Mouse (Mus musculus) embryonic facial prominence, embryonic 10.5 days (tissue): Measurements from ENCODE around the gene Tmem218. TPM values are rescaled to one million over a fixed set of nuclear protein-coding genes. Genes with fewer than 3 reads are reported as not detected.

ENCODE experiments used
- DNase-seq: peaks from one replicate; pipeline ENCODE4 v3.0.0-alpha.2; 2017; ENCODE audit warnings: low spot score
- H3K27ac ChIP-seq: fragments of 300-500 bp; sonication (generic); replicated peaks from 2 replicates; pipeline ENCODE4 v1.5.1; 2016; ENCODE audit warnings: mild to moderate bottlenecking
- H3K27me3 ChIP-seq: fragments of 300-500 bp; sonication (generic); replicated peaks from 2 replicates; pipeline ENCODE4 v1.6.1; 2016; ENCODE audit warnings: low read depth, mild to moderate bottlenecking; ENCODE audit not compliant: poor library complexity, severe bottlenecking
- H3K36me3 ChIP-seq: fragments of 300-500 bp; sonication (generic); replicated peaks from 2 replicates; pipeline ENCODE4 v1.6.1; 2016; ENCODE audit warnings: mild to moderate bottlenecking, moderate library complexity
- H3K4me1 ChIP-seq: fragments of 300-500 bp; sonication (generic); 2 replicates; pipeline ENCODE4 v1.6.1; 2016
- H3K4me3 ChIP-seq: fragments of 300-500 bp; sonication (generic); 2 replicates; pipeline ENCODE4 v1.5.1; 2016; ENCODE audit warnings: mild to moderate bottlenecking, moderate library complexity
- H3K9me3 ChIP-seq: fragments of 300-500 bp; sonication (generic); 2 replicates; pipeline ENCODE4 v1.6.1; 2016; ENCODE audit warnings: mild to moderate bottlenecking
- WGBS: fragments of 180-500 bp; shearing (Covaris S2); methylation state at CpG from one replicate; pipeline ENCODE4 v1.1.7; 2016; 5-methylcytosine and 5-hydroxymethylcytosine counted together
- polyA plus RNA-seq: library from polyadenylated mRNA; unstranded; fragments of >200 nt; fragmentation: Nextera tagmentation; extraction: Ambion mirVana; gene quantifications from 2 replicates; pipeline ENCODE4 v1.2.1, GENCODE M21; 2016

Gene Tmem218
- polyA plus RNA-seq, 1 experiment from 2014 or later: 10.8 TPM

DNA sequence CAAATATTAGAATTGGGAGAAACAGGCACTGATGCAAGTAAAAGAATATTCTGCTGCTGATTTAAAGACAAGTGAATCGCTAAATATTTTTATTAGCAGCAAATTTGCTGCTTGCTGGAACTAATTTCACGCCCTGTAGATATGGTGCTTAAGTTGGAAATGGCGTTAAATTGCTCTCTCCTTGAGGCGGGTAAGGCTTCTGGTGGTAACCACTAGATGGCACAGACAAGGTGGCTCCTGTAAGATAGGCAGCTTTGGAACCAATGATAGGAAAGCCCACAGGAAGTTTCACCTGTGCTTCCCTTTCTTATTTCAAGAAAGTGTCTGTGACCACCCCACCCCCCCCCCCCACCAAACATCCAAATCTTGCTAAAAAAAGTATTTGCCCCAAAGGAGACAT is 11.0 kb upstream of the Tmem218 start:
- H3K4me1 ChIP-seq: no peaks in the 10 kb centered on the region
- H3K4me3 ChIP-seq: no peak overlapping the region
- no peaks in the 10 kb centered on the region; the same call in 1 of the 2 replicates for H3K27me3 ChIP-seq
- H3K36me3 ChIP-seq: no peaks in the 10 kb centered on the region
- DNase-seq: no peak
- no peaks in the 10 kb centered on the region for H3K9me3 ChIP-seq
- 73% methylated on average over 4 of the region's 4 CpGs for WGBS
- no peak overlapping the region for H3K27ac ChIP-seq

DNA sequence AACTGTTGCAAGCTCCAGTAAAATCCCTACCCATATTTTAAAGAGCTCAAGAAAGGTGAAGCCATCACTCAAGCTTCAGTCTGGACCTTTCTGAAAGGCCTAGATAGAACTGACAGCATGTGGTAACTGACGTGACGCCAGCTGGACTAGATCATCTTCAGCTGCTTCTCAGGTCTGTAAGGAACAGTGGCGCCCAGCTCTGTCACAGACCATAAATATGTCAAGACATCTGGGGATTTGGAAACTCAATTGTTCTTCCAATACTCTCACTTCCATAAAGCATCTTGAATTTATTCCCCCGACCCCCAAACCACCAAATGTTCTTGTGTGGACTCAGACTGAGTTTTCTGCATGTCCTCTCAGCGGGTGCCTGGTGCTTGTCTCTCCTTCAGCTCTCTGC is 7.6 kb upstream of the Tmem218 start:
- 86% methylated on average over 5 of the region's 5 CpGs for WGBS
- Histone ChIP-seq H3K4me3 (no peak overlapping the region), H3K36me3 (no peaks in the 10 kb centered on the region), H3K27ac (no peak overlapping the region), H3K27me3 (no peaks in the 10 kb centered on the region), H3K9me3 (no peaks in the 10 kb centered on the region), H3K4me1 (peaks cover 5% of the 10 kb centered on the region; the same call in 1 of the 2 replicates)
- no peak for DNase-seq

DNA sequence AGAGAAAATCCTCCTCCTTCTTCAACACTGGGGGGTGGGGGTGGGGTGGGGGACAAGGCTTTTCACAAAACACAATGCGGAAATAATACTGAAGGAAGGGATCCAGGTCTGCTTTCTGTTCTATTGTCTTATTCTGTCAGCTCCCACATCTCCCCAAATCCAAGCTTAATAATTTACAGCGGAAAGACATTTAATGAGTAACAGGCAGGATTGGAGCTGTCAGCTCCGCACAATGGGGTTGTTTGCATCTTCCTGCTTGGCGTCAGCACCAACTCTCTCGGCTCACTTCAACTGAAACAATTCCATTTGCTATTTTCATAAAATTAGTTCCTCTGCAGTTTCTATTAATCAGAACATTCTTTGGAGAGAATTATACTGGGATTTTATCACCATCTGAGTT is 4.1 kb upstream of the Tmem218 start:
- 51% methylated on average over 5 of the region's 5 CpGs for WGBS
- Histone ChIP-seq H3K27me3 (no peaks in the 10 kb centered on the region), H3K27ac (no peak overlapping the region), H3K4me1 (peaks cover 16% of the 10 kb centered on the region), H3K4me3 (no peak overlapping the region), H3K36me3 (no peaks in the 10 kb centered on the region), H3K9me3 (no peaks in the 10 kb centered on the region)
- DNase-seq: no peak

DNA sequence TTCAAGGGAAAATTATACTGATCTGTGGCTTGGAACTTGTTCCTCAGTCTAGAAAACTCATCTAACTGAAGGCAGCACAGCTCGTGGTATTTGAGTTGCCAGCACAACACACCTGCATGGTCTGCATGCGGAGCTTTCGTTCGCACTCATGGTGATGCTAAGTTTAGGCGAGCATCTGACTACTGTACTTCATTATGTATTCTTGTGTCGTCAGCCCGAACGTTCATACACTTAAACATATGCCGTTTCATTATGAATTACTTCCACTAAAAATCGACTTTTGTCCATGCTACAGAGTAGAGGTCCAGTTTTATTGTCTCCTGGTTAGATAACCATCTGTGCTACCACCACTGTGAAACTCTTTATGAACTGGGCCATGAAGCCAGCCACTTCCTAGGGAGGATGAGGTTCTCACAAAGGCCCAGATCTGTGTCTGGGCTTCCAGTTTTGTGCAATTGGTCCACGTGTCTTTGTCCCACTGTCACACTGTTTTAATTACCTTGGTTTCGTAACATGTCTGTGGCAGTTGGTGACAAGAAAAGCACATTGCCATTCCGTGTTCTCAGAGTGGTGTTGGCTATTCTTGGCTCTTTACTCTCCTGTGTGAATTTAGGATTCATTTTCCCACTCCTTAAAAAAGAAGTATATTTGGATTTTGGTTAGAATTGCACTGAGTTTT is 5.2 kb downstream of the Tmem218 start:
- H3K4me1 ChIP-seq: peaks cover 8% of the 10 kb centered on the region
- no peaks in the 10 kb centered on the region for H3K36me3 ChIP-seq
- no peaks in the 10 kb centered on the region for H3K9me3 ChIP-seq
- DNase-seq: no peak
- H3K4me3 ChIP-seq: no peak overlapping the region
- 90% methylated on average over 13 of the region's 13 CpGs for WGBS
- no peak overlapping the region for H3K27ac ChIP-seq
- H3K27me3 ChIP-seq: no peaks in the 10 kb centered on the region

DNA sequence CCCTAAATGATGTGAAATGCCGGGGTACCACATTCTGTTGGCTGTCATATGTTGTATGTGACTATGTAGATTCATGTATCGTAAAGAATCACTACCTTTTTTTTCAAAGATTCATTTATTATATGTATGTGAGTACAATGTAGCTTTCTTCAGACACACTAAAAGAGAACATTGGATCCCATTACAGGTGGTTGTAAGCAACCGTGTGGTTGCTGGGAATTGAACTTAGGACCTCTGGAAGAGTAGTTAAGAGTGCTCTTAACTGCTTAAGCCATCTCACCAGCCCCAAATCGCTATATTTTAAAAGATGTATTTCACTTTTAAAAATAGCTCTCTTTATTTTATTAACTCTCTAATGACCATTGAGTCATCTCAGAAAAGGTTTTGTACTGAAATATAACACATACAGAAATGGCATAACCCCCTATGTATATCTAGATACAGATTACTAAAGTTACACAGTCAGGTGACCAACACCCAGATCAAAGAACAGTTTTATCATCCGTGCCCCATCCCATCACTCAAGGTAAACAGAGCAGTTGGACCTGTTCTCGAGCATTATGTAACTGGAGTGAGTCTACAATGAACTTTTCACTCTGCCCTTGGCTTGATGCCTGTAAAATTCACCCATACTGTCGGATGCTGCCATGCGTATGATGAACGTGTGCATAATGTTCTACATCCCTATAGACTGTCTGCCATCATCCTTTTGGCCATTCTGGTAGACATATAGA is 6.5 kb downstream of the Tmem218 start:
- no peak for DNase-seq
- Histone ChIP-seq H3K27ac (no peak overlapping the region), H3K9me3 (no peaks in the 10 kb centered on the region), H3K4me1 (no peaks in the 10 kb centered on the region), H3K27me3 (no peaks in the 10 kb centered on the region), H3K4me3 (no peak overlapping the region), H3K36me3 (no peaks in the 10 kb centered on the region)
- WGBS: 89% methylated on average over 9 of the region's 9 CpGs

DNA sequence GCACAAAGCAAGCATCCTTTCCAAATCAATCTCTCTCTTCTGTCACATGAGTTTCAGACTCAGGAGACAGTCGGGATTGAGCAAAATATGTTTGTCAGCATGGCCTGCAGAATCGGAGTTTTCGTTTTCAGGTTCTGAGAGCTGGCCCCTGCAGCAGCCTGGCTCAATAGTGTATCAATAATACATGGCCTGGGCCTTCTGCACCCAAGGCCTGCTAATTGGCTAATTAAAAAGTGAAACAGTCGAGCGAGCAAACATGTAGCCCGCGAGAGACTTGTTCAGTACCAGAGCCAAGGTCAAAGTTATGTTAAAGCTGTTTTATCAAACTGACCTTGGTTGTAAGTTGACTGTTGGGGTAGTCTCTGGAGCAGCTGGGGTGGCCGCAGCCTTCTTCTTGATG is 12.7 kb downstream of the Tmem218 start:
- no peaks in the 10 kb centered on the region for H3K27me3 ChIP-seq
- H3K4me1 ChIP-seq: no peaks in the 10 kb centered on the region
- H3K36me3 ChIP-seq: peaks cover 18% of the 10 kb centered on the region
- H3K4me3 ChIP-seq: no peak overlapping the region
- WGBS: 80% methylated on average over 8 of the region's 8 CpGs
- no peak overlapping the region for H3K27ac ChIP-seq
- DNase-seq: no peak
- H3K9me3 ChIP-seq: no peaks in the 10 kb centered on the region

DNA sequence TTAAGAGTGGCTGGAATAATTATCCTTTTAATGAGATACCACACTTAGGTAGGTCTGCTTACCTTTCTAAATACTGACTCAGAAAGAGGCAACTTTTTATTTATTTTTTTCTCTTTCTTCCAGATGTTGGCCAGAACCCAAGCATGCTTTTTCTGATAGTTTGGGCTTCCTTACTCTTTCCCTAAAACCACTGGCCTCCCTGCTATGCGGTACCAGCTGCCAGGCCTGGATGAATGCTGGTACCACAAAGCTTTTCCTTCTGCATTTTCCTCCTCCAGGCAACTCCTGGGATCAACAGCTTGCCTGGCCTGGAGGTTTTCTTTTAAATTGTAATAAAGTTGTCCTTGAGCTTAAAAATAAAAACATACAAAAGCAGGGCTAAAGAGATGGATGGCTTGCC is 17.6 kb downstream of the Tmem218 start:
- DNase-seq: no peak
- no peak overlapping the region for H3K27ac ChIP-seq
- H3K4me3 ChIP-seq: no peak overlapping the region
- no peaks in the 10 kb centered on the region for H3K4me1 ChIP-seq
- H3K27me3 ChIP-seq: no peaks in the 10 kb centered on the region
- H3K36me3 ChIP-seq: peaks cover 21% of the 10 kb centered on the region
- WGBS: 90% methylated on average over 1 of the region's 1 CpGs
- no peaks in the 10 kb centered on the region for H3K9me3 ChIP-seq

DNA sequence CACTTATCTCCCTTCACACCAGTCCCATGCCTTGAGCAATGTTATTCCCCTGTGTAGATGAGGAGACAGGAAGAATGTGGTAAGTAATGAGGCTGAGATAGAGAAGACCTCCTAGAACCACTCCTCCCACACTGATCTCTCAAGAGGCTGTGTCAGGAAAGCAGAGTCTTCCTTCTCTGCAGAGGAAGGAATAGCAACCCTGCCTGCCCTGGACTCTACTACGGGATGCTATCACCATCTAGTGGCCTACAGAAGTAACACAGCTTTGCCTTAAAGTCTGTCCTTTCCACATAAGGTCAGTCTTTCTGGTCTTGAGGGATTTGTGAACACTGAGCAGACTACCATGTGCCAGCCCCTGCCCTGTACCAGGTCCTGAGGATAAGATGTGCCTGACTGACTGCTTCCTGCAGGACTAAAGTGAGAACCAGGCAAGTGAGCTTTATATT is 21.9 kb downstream of the Tmem218 start:
- H3K36me3 ChIP-seq: peaks cover 16% of the 10 kb centered on the region; the same call in 1 of the 2 replicates
- no peaks in the 10 kb centered on the region for H3K27me3 ChIP-seq
- no peak overlapping the region for H3K4me3 ChIP-seq
- H3K4me1 ChIP-seq: peaks cover 16% of the 10 kb centered on the region
- WGBS: 0% methylated on average over 1 of the region's 1 CpGs
- DNase-seq: peak; percentile 64
- H3K27ac ChIP-seq: no peak overlapping the region
- no peaks in the 10 kb centered on the region for H3K9me3 ChIP-seq

DNA sequence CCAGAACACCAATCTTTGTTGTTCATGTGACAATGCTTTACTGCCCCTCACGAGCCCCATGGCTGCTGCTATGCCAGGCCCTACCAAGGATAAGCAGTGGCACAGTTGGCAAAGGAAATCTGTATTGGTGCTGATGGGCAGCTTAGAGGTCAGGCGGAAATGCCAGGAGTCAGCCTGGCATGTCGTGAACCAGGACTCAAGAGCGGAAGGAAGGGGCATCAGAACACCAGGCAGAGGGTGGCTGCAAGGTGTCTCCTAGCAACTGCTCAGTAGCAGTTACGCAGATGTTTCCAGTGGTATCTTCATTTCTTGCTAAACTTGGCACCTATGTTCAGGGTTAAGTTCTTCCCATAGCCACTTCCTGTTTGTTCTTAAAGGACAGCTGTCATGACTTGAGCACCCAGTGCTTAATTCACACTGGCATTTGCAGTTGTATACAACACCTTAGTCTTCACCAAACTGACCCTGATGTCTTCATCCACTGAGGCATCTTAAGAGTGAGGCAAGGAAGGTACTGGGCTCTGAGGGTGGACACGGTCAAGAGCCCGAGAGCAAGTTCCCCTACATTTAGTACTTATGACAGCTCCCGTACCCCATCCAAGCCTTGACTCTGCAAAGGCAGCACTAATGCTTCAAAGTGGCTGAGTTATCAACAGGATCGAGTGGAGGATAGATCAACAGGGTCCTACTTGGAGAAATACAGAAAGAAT is 22.6 kb downstream of the Tmem218 start:
- Histone ChIP-seq H3K27ac (no peak overlapping the region), H3K9me3 (no peaks in the 10 kb centered on the region), H3K27me3 (no peaks in the 10 kb centered on the region), H3K4me3 (no peak overlapping the region), H3K36me3 (peaks cover 16% of the 10 kb centered on the region; the same call in 1 of the 2 replicates), H3K4me1 (peaks cover 16% of the 10 kb centered on the region)
- 94% methylated on average over 9 of the region's 9 CpGs for WGBS
- no peak for DNase-seq

DNA sequence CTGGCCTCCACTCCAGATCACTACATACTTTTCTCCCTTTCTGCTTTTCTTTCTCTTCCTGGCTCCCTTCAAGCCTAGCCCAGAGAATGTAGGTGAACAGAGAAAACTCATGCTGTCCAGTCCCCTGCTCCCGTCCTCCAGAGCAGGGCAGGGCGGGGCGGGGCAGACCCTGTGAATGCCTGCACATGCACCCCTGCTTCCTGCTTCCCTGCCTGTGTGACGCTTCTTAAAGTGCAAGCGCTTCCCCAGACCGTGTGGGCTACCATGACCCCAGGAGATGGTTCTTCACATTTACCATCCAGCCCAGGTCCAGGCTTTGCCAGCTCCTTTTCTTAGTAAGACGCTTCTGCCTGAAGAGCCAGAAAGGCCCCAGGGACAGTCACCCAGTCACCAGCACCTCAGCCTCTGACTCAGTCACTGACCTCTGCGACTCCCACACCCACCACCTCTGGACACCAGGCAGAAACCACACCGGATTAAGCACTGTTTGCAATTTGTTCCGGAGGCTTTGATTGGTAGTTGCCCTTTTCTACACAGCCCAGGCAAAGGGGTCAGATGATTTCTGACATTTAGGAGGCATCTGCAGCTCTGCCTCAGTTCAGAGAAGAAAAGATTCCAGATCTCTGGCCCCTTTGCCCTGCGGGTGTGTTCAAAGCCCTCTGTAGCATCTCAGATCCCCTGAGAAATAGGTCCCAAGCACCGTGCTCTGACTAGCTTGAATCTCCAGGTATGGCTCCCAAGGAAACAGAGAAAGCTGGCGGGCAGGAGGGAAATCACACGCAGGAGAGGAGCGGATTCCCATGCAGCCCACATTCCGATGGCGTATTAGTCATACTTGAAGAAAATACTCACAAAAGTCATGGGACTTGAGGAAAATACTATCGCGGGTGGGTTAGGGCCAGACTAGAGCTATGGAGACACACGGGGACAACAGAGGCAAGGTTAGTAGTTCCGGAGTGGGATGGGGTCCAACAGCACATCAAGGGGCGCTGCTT is 24.5 kb downstream of the Tmem218 start:
- whole genome bisulfite sequencing: 57% methylated on average over 22 of the region's 22 CpGs
- H3K27ac ChIP-seq: no peak overlapping the region; the same call in 1 of the 2 replicates
- no peaks in the 10 kb centered on the region for H3K9me3 ChIP-seq
- H3K4me3 ChIP-seq: no peak overlapping the region
- no peaks in the 10 kb centered on the region for H3K27me3 ChIP-seq
- peaks cover 16% of the 10 kb centered on the region; the same call in 1 of the 2 replicates for H3K36me3 ChIP-seq
- DNase-seq: peak; percentile 19
- H3K4me1 ChIP-seq: peaks cover 16% of the 10 kb centered on the region

DNA sequence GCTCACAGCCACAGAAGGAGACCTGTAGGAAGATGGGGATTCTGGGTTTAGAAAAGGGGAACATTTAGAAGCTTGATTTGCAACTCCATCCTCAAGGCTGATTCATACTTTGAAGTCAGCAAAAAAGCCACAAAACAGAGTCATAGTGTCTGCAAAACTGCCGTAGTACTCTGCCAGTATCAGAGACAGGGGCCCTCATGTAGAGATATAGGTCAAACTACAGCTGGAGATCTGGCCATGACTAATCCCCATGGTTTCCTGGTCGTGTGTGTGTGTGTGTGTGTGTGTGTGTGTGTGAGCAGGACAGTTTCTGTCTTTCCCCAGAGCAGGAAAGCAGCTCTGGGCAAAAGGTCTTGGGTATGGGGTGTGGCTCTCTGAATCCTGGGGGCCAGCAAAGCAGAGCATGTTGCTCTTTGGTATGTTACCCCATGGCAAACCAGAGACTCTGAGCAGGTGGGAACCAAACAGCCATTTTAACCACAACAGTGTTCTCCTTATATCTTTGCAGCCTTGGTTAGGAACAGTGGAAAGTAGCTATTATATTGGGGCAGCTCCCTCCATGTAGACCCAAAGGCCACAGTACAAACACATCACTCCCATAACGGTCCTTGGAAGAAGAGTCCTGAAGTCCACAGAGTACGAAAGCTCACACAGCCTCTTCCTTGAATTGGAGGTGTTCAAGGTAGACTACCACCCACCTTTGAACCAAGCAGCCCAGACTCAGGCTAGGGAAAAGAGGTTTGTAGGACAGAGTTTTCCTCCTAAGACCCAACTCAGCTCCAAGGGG is 28.1 kb downstream of the Tmem218 start:
- DNase-seq: no peak
- H3K27me3 ChIP-seq: no peaks in the 10 kb centered on the region
- peaks cover 10% of the 10 kb centered on the region for H3K36me3 ChIP-seq
- peaks cover 16% of the 10 kb centered on the region for H3K4me1 ChIP-seq
- H3K4me3 ChIP-seq: no peak overlapping the region
- H3K9me3 ChIP-seq: no peaks in the 10 kb centered on the region
- WGBS: 77% methylated on average over 4 of the region's 4 CpGs
- no peak overlapping the region for H3K27ac ChIP-seq
